Mouse (Mus musculus) layer of hippocampus, postnatal 36 days (tissue): Measurements from ENCODE around the gene Sh3bp4. TPM values are rescaled to one million over a fixed set of nuclear protein-coding genes. Genes with fewer than 3 reads are reported as not detected.

Source experiments
- DNase-seq, 2 experiments: peaks; one replicate each; pipeline ENCODE4 v3.0.0; 2022
- total RNA-seq, 2 experiments: library from RNA; stranded (reverse); gene quantifications; 2 replicates each; pipeline ENCODE4 v1.2.3; 2021

Gene Sh3bp4
- total RNA-seq, 2 experiments from 2014 or later = 23.8 to 24.0 TPM

GRCm38 (mm10) chr1:89130429-89130828, 60.2 kb downstream of the Sh3bp4 start:
- DNase-seq = peak; percentile 20 to 21

- DNase-seq = no peak
Measured at GRCm38 (mm10) chr1:89131018-89131540, 60.9 kb downstream of the Sh3bp4 start.

- DNase-seq = peak in 1 of 2 experiments; percentile 29
Measured at GRCm38 (mm10) chr1:89131707-89132106, 61.5 kb downstream of the Sh3bp4 start.

DNA sequence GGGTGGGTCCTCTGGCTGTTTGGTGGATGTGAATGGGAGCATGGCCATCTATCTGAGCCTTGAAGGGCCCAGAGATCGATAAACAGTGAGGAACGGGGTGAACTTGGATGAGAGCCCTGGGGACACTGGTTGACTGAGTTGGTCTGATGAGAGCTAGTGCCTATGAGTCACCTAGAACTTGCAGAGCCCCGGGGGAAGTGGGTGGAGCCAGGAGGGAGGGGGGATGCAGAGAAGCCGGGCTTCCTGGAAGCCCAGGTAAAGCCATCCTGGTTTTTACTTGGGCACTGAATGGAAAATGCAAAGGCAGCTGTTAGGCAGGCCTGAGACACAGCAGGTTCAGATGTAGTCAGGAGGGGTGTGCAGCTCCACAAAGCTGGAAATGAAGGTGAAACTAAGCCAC, 63.1 kb downstream of the Sh3bp4 start:
- DNase-seq = no peak

GRCm38 (mm10) chr1:89133717-89134116, 63.5 kb downstream of the Sh3bp4 start:
- no peak for DNase-seq

- peak in 1 of 2 experiments; percentile 18 for DNase-seq
Measured at GRCm38 (mm10) chr1:89136089-89136811, 66.0 kb downstream of the Sh3bp4 start.

GRCm38 (mm10) chr1:89137086-89137816, 67.0 kb downstream of the Sh3bp4 start:
- peak; percentile 12 to 29 for DNase-seq

- peak; percentile 31 to 42 for DNase-seq
Measured at GRCm38 (mm10) chr1:89138316-89138715, 68.1 kb downstream of the Sh3bp4 start.

DNA sequence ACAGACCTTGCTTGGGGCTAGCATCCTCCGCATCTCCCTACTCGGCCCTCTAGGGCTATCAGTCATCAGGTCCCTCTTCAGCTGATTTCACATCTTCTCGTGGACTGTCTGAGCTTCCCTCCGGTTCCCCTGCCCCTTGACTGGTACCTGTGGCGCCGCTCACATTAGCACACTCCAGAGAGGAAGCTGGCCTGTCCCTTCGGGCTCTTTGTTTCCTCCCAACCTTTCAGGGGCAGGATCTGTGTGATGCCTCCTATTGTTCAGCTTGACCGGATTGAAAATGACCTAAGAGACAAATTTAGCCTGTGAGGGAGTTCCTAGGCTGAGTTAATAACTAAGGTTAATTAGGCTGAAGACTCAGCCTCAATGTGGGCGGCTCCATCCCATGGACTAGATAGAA, 69.9 kb downstream of the Sh3bp4 start:
- DNase-seq = no peak

DNA sequence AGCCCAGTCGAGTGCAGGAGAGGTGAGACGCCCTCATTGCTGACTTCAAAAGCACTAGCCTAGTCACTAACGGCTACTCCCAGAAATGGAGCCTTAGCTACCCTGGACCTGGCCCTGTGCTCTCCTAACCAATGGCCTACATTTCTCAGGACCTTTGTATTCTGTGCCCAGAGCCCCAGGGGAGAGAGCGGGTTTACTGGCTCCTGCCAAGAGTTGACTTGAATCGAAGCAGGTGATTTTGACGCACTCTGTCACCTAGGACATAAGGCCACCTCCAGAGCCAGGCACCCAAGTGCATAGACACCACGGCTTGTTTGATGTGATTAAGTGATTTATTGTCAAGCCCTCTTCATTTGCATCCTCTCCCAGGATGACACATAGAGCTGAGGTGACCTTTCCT, 80.9 kb downstream of the Sh3bp4 start:
- no peak for DNase-seq

GRCm38 (mm10) chr1:89152576-89152975, 82.4 kb downstream of the Sh3bp4 start:
- no peak for DNase-seq

- no peak for DNase-seq
Measured at GRCm38 (mm10) chr1:89153203-89153602, 83.0 kb downstream of the Sh3bp4 start.

DNA sequence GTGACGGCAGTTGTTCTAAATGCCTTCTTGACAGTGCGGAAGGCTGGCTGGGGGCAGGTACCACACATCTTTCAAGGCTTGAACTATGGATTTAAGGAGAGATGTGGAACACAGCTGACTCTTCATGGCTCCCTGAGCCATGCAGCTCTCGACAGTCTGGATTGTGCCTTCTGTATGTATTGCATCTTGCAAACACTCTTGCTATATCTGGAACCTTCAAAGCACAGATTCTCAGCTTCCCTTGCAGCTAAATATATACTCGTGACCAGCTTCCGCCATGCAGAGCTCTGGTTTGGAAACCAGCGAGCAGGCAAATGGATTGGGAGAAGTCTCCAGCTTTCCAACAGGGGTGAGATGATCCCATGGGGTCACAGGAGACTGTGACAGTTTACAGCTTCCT, 93.3 kb downstream of the Sh3bp4 start:
- DNase-seq = no peak

- no peak for DNase-seq
Measured at GRCm38 (mm10) chr1:89164281-89164680, 94.1 kb downstream of the Sh3bp4 start.

DNA sequence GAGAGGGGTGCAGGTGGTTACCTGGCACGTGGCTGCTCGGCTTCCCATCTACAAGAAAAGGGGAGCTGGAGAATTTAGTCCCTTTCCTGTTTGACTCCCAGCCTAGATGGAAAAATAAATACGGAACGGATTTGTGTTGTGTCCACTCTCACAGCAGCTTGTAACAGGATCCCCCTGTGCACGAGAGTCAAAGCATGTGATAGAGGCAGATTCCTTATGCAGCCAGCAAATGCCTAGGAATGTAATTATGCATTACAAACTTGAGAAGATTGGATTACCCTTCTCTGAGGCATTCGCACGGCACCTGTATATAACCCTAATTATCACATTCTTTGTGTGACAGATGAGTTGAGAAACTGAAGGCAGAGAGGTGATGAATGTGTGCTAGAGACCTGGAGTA, 94.5 kb downstream of the Sh3bp4 start:
- DNase-seq = no peak

- no peak for DNase-seq
Measured at GRCm38 (mm10) chr1:89166814-89167249, 96.6 kb downstream of the Sh3bp4 start.

DNA sequence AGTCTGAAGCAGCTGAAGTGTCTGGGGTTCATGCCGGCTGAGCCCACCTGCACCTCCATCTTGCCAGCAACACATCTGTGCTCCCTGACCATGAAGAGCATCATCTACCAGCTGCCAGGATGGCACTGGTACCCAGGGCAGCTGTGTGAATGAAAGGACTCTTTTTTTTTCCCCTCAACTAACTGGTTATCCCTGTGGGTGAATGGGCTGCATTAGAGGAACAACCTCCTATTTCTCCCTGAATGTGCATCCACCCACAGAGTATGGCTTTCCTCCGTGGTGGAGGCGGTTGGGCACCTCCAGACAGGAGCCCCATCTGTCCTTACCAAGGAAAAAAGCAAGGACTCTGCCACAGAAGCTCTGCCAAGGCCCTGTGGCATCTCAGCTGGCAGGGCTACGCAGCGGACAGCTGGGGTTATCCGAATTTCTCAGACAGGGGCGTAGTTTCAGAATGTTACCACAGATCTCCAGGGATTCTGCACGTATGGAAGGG, 101.1 kb downstream of the Sh3bp4 start:
- peak; percentile 41 to 53 for DNase-seq

DNA sequence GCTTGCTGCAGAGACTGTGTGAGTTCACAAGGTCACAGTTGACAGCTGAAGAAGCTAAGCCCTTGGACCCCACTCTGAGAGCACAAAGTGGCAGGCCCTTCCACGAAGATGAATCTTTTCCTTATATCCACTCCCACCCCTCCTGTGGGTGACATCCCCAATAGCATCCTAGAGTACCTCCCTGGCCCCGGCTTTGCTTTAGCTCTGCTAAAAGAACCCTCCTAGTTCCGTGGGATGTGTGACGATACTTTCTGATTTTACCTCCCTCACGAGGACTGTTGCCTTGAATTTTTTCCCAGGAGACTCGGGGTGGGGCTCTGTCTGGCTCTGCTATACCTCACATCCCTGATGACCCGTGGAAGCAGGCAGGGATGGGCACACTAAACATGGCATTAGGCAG, 104.4 kb downstream of the Sh3bp4 start:
- DNase-seq = no peak

DNA sequence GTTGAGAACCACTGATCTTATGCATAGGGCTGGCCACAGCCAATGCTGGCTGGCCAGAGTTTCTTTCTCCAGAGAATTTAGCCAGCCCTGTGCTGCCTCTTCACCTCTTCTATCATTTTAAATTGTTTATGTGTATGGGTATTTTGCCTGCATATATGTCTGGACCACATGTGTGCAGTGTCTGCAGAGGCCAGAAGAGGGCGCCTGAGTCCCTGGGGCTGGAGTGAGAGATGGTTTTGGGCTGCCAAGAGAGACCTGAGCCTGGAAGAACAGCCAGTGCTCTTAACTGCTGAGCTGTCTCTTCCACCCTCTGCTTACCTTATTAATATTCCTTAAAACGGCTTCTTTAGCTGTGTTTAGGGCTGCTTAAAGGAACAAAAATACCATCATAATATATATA, 105.1 kb downstream of the Sh3bp4 start:
- no peak for DNase-seq

DNA sequence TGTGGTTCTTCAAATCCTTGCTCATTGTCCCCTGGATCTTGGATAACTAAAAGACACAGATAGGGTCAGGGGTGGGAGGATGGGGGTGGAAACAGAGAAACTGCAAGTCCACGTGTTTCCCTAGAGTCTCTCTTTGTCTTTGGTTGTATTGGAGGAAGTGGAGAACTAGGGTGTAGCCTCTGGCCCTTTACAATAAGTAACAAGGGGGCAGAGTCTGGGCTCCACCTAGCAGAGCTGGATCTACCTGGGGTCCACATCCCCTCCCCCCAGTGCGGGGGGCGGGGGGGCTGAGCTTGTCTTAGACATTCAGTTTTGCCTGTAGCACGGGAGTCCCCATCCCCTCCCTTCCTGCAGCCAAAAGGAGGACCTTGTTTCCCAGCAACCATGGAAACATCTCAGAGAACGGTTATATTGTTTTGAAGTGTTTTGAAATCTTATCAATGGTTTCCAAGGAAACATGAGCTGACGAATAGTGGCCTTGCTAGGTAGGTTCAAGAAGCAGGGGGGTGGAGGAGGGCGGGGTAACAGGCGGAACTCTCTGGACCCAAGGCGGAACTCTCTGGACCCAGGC, 113.1 kb downstream of the Sh3bp4 start:
- DNase-seq = no peak

DNA sequence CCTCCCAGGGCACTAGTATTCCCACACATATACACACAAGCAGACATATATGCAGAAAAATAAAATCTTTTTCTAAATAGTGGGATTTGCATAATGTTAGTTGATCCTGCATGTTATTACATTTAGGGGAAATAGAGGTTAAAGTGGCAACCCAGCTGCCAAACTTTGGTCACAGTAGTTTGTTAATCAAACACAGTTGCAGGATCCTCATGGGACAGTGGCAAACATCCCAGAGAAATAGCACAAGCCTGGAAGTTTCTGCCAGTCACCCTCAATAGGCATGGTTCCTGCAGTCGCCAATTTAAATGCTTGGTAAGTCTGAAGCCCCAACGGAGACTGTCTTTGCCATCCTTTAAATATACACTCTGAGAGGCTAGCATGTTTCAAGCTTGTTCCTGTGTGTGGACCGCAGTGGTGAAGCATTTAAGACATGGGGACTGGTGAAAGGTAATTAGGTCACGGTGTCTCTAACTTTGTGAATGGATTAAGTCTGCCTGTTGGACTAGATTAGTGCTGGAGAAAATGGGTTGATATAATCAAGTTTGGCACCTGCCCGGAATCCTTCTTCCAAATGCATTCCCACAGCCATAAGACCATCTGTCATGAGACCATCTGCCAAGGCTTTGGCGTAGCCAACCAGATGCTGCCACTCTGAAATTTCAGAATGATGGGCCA, 114.0 kb downstream of the Sh3bp4 start:
- peak; percentile 52 to 55 for DNase-seq

GRCm38 (mm10) chr1:89184839-89185238, 114.6 kb downstream of the Sh3bp4 start:
- no peak for DNase-seq

GRCm38 (mm10) chr1:89187441-89187840, 117.2 kb downstream of the Sh3bp4 start:
- DNase-seq = no peak
